Mouse (Mus musculus) left cerebral cortex, adult 11 months (tissue): Measurements from ENCODE around the gene Commd7.
"Not testable (repeated sequence)": the region's sequence is repeated elsewhere in the genome, so short reads cannot be mapped to it uniquely, and the experiment has no call there.

Source experiments
- DNase-seq: peaks from one replicate; pipeline ENCODE4 v3.0.0; 2022; ENCODE audit warnings: low spot score

The Commd7 gene

DNA sequence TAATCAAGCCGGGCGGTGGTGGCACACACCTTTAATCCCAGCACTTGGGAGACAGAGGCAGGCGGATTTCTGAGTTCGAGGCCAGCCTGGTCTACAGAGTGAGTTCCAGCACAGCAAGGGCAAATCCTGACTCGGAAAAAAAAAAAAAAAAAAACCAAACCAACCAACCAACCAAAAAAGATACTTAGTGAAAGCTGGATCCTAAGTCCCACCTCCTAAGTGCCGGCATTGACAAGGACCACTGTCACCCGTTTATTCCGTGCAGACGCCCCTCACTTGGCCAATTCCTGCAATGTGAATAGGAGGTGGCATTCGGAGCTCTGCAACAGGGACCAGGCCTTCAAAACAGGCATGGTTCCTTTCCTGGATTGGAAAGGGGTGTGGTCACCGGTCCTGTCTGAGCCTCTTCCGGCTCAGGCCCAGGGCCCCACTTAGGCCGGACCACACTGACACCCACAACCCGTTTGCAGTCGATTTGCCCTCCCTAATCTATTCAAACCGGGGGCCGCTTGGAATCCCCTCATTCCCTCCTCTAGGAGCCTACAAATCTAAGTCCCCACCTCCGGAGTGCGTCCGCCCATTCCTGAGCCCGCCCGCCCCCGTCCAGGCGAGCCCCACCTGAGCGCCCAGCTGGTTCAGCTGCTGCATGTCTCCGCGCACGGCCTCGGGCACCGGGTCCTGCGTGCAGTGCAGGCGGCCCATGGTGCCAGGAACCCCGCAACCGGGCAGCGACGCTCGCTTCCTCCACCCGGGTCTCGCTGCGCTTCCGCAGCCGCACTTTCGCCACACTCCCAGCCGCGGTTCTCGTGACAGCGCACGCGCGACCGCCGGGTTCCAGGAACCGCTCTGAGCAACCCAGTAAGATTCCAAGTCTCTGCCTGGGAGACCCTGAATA lies at the start of gene Commd7:
Gene Commd7, minus strand, starts transcription at position 806 of the 895 bp plus-strand sequence.
- peak; percentile 63 for DNase-seq

DNA sequence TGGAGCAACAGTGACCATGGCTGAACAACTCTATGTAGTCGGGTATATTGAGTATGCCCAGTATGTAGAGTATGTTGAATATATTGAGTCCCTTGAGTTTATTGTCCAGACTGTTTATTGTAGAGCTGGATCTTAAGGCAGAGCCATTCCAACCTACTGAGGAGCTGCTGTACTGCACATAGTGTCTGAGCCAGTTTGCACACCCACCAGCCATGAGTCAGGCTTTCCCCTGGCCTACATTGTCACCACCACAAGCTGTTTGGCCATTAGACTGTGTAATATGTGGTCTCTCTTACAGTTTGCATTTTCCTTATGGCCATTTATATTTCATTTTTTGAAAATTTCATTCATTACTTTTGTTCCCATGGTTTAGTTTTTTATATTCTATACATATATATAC lies 47.4 kb upstream of the Commd7 start:
- peak; percentile 14 for DNase-seq

DNA sequence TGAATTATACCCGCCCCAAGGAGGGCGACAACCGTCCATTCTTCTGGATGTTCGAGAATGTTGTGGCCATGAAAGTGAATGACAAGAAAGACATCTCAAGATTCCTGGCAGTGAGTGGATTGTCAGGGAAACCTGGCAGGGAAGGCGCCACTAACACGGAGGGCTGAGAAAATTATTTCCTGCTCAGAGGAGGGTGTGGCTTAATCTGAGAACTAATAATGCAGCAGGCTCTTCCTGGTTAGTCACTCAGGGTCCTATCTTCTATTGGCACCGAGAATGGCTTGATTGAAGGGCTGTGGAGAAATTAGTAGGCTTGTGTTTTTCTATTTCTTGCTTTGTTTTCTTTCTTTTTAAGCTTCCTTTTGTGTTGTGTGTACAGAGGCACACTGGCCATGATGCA lies 45.0 kb upstream of the Commd7 start:
- DNase-seq, result no peak

DNA sequence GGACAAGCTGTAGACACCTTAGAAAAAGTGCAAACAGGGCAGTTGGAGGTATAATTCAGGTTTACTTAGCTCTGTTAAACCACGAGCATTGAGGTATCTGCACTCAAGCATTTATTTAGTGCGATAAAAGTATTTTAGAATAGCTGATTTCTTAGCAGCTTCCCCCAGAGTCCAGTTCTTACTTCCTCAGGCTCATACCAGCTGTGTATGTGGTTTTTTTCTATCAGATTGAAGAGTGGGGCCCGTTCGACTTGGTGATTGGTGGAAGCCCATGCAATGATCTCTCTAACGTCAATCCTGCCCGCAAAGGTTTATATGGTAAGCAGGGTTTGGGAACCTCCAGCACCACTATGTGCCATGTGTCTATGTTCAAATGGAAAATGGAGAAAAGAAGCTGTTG lies 44.4 kb upstream of the Commd7 start:
- no peak for DNase-seq

DNA sequence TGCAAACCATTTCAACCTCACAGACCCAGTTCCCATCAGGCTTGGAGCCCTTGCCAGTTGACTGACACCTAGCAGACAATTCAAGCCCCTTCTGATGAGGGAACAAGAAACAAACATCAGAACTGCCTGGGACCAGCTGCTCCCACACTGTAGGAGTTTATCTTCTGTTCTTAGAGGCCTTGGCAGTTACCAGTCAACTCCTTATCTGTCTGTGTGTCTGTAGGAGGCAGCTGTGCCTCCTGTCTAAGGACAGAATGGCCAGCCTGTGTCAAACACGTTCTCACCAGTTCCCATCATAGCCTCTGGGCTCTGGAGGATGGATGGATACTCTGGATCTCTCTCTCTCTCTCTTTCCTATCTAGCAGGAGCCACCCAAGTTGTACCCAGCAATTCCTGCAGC lies 42.8 kb upstream of the Commd7 start:
- not testable (repeated sequence) for DNase-seq

DNA sequence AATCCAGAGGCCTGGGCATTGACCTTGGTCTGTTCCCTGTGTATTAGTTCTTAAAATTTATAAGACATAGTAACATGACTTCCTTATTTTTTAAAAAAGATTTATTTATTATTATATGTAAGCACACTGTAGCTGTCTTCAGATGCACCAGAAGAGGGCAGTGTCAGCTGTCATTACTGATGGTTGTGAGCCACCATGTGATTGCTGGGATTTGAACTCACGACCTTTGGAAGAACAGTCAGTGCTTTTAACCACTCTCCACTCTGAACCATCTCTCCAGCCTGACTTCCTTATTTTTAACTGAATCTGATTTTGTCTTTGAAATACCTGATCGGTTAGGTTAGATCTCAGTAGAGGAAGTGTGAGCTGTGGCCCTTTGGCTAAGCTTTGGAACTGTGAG lies 40.0 kb upstream of the Commd7 start:
- DNase-seq, result no peak

DNA sequence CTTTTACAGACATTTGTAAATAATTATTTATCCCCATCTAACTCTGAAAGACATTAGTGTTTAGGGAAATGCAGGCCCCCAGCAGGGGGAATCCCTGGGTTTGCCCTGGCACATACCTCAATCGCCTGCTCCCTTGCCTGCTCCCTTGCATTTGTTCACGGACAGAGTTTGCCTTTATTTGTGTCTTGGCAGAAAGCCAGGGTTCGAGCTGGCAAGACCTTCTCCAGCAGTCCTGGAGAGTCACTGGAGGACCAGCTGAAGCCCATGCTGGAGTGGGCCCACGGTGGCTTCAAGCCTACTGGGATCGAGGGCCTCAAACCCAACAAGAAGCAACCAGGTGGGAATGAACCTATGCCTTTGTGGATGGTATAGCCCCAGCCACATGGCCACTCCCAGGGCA lies 37.5 kb upstream of the Commd7 start:
- no peak for DNase-seq

DNA sequence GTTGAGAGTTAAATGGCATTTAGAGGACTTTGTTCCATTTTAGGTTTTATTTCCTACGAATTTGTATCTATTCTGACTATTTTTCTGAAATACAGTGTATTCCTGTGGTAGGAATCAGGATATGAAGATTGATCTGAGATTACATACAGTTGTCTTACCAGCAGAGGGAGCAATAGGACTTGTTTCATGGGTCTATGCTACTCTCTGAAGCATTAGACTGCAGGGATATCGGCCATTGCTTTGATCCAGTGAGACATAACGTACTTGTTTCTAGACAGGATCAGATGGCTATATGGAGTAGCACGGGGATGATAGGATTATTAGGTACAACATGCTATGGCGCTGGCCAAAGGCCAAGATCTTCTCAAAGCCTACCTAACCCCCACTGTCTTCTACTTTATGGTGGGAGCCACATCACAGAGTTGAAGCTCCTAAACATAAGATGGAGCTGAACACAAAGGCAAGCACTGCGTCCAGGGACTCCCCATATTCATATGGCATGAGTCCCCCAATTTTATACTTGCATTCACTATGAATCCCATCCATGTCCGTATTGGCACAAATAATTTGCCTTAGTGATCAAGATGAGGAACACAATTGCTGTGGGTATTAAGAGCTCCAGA lies 36.3 kb upstream of the Commd7 start:
- DNase-seq, result peak; percentile 68

DNA sequence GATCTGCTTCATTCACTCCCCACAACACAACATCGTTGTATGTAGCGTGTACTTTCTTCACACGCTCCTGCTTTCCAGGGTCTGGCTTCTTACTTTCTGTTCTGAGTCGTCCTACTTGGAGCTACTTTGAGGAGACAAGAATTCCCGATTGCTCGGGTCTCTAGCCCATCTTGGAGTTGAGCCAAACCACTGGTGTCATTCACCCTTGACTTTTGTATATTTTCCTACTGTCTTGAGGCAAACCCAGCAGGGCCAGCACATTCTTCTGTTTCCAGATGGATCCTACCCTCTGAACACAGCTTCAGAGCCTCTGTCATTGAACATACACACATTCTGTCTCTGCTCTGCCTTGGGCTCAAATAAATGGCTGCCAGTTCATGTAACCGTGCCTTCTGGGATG lies 32.8 kb upstream of the Commd7 start:
- DNase-seq, result no peak

DNA sequence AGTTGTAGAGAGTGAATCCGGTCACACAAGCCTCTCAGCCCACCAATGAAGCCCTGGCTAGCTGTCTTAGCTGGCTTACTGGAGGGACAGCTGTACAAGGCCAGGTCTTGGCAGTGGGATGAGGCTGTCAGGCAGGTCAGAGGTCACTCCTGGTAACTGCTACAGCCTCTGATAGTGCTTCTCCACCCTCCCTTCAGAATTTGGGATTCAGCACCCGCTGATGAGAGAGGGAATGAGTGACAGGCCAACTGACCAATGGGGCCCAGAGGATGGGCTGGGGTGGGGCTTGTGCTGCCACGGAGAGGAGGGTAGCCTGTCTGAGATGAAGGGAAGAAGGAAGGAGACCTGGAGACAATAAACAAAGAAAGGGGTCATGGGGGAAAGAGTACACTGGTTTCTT lies 28.0 kb upstream of the Commd7 start:
- DNase-seq, result no peak

DNA sequence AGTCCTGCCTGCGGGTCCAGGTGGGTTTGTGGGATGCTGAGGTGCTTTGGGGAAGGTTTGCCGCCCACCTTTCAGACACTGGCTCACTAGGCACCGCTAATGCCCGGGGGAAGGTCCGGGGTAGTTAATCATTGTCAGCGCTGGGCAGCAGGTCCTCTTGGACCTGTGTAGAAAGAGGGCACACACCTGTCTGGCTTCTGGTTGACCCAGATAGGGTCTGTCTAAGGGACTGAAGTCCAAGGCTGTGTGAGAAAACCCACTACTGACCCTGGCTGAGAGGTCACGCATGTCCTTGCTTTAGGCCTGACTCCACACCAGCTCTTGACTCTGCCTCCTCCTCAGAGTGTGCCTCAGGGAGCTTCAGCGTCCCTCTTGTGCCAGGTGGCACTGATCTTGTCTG lies 25.1 kb upstream of the Commd7 start:
- DNase-seq, result not testable (repeated sequence)

DNA sequence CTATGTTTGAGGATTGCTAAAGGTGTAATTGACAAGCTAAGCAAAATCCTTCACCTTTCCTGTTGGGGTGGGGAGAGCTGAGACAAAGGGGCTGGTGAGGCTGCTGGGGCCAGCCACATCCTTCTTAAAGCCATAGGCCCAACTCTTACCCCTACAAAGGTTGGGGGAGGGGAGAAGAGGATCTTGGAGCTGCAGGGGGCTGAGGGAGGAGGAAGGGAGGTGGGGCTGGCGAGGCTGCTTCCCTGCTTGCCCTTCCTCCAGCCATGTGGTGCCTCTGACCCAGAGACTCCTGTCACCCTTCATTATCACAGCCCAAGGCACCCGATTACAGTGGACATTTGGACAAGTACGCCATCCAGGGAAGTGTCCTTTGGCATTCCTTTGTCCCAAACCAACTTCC lies 19.1 kb upstream of the Commd7 start:
- DNase-seq, result no peak

DNA sequence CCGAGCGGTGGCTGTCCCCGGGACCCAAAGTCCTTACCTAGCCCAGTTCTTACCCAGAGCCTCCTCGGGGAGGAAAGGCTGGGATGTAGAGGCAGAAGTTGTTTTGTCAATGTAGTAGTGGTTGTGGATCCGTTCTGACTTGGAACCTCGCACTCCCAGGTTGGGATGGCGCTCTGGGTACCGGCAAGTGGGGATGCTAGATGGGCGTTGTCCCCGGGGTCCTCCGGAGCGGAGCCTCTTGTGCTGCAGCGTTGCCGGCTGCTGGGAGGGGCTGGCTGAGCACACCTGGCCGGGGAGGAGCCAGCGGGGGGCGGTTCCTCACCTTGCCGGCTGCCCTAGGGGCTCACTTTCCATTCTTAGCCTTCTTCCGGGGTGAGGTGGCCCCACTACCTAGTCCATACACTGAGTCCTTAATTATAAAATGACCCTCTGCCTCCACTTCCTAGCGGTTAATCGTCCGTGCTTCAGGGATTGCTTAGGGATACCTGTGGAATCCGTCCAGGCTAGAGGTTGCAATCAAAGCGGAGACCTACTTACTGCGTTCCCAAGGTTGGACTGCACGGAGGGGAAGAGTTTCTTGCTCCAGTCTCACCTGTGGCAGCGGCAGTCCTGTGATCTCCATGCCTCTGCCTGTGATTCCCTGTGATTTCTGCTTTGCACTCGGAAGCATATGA lies 17.6 kb upstream of the Commd7 start:
- no peak for DNase-seq

DNA sequence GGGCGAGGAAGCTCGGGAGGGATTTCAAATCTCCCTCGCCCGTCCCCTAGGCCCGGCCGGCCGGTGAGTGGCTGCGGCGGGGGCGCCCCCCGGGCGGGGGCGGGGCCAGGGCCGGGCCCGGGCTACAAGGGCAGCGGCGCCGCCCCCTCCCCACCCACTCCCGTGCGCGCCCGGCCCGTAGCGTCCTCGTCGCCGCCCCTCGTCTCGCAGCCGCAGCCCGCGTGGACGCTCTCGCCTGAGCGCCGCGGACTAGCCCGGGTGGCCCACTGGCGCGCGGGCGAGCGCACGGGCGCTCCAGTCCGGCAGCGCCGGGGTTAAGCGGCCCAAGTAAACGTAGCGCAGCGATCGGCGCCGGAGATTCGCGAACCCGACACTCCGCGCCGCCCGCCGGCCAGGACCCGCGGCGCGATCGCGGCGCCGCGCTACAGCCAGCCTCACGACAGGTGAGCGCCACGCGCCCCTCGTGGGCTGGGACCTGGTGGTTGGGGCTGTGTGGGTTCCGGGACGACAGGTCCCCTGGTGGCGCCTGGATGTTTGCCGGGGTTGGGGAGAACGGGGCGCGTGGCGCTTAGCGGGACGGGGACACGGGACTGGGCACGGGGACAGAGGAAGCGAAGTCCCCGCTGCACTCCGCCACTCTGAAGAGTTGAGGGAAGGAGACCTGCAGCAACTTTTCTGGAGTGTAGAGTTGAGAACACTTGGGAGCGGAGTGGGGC lies 16.9 kb upstream of the Commd7 start, which contains the start of gene Dnmt3b:
Gene Dnmt3b, plus strand, starts transcription at position 153 of the 716 bp plus-strand sequence.
- peak; percentile 10 for DNase-seq

DNA sequence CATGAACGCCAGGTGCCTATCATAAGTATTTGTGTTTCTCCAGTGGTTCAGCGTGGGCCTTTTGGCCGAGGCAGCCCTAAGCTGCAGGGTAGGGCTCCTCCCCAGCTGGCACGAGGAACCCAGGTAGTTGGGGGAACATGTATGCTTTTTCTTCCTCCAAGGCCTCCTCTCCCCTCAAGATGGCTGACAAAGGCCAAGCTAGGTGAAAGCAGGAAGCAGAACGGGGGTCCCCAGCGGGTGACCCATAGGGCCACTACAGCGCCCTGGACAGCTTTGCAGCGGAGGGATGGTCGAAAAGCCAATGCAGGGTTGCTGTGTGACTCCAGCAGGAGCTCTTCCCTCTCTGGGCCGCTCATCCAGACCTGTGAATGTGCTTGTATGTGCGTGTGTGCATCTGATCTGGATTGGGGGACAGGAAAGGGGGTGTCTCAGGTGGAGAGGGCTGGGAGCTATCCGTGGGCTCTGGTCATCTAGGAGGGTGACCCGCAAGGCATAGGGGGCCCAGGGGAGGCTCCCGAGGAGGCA lies 16.3 kb upstream of the Commd7 start:
- no peak for DNase-seq

DNA sequence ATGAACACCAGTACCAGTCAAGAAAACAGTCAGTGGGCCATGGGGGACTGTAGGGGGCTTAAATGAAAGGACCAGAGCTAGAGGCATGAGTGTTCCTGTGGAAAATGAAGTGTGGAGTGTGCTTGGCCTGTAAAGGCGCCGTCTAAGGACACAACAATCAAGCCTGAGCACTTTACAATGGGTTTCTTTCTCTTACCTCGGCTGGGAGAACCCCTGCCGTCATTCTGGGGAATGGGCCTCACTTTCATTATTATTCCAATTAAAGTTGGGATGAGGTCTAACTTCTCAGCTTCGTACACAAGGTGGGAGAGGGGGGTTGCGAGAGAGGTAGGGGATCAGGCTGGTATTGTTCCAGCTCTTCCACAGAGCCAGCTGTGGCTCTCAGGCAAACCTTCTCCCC lies 10.4 kb upstream of the Commd7 start:
- DNase-seq, result no peak

DNA sequence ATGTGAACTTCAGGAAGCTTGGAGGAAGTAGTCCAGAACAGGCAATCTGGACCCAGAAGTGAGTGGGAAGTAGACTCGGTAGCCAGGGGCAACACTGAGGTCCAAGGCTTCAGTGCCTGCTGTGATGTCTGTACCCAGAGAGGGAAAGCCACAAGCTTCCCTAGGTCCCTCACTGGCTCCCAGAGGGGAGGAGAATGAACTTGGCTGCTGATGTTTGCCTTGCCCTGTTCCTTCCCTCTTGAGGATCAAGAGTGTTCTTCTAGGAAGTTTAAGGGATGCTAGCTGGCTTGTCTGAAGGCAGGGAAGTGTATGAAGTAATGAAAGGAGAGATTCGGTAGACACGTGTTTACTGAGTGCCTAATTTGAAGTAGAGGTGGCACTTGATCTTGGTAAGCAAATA lies 9.9 kb upstream of the Commd7 start:
- no peak for DNase-seq

DNA sequence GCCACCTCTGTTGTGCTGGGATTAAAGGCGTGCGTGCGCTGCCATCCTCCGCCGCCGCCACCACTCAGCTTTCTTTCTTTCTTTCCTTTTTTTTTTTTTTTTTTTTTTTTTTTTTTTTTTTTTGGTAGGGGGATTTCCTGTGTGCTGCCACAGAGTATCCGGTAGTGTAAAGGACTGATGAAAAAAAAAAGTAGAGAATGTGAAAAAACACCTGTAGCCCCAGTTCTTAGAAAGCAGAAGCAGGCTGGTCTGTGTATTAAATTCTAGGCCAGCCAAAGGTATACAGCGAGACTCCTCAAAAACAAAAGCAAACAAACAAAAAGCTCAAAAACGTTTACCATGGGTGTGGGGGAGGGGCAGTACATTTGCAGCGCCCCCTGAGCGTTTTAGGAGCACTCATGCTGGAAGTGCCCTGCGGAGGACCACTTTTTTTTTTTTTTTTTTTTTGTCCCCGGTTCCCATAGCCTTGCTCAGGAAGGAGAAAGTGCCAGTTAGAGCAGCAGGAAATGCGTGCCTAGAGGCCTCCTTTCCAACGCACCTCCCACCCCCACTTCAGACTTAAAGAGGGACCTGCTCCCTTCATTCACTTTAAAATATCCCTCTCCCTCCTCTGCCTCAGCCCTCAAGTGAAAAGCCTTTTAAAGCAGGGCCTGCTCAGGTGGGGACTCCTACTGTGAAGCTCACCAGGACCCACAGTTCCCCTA lies 6.5 kb upstream of the Commd7 start:
- DNase-seq, result no peak

DNA sequence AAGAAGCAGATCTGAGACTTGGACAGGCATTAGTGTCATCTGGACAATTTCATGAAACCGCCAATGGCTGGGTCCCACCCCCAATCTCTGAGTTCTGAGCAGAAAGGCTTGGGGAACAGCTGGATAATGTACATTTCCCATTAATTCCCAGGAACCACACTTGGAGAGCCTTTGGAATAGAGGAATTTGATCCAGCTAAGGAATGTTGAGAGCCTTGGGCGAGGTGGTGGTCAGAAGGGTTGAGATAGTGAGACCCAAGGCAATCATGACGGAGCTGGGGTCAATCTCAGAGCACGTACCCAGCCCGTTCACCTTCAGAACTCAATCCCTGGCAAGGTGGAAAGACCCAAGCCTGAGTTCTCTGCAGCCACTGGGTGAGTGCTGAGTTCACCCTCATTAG lies 678 bp upstream of the Commd7 start:
- no peak for DNase-seq

DNA sequence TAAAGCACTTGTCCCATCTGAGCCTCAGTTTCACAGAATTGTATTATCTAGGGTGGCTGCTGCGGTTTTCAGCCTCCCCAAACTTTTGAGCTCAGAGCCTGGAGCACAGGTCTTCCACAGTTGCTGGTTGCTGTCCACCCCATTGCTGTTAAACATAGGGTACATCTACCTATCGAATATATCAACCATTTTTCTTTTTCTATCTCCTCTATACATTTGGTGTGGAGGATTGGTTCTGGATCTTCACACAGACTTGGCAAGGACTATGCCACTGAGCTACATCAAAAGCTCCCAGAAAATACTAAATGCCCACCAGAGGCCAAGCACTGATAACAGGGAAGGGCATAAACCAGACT lies 268 bp upstream of the Commd7 start:
- no peak for DNase-seq

DNA sequence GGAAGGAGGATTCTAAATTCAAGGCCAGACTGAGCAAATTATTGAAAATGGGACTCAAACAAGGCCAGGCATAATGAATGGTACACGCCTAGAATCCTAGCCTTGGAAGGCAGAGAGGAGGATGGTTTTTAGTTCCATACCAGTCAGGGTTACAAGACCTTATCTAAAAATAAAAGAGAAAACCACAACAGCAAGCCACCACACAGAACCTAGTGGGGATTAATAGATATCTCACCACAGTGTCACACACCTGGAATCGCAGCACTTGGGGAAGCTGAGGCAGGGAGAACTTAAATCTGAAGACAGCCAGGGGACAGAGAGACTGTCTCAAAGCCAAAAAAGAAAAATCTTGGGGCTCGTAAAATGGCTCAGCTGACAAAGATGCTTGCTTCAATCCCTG lies 1.6 kb downstream of the Commd7 start:
- DNase-seq, result no peak

DNA sequence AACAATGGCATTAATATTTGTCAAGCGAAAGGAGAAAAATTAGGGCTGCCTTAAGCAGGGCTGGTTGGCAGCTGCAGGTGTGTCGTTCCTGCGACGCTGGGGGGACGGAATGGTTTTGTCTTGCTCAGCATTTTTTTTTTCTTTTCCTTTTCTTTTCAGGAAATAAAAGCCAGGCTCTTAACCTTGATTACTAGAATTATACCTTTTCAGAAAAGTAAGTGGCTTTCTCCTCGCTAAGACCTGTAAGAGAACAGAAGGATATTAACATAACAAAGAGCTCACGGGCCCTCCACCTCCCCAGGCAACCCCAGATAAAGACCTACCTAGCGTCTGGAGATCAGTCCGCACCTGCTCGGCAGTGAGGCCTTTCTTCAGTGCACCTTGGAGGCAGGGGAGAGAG lies 10.1 kb downstream of the Commd7 start:
- DNase-seq, result no peak
